Mouse (Mus musculus): ENCODE measurements around the gene Traf3. TPM values are rescaled to one million over a fixed set of nuclear protein-coding genes. Genes with fewer than 3 reads are reported as not detected.

Gene Traf3
- polyA plus RNA-seq, 1 experiment from 2014 or later = 10.8 TPM

DNA sequence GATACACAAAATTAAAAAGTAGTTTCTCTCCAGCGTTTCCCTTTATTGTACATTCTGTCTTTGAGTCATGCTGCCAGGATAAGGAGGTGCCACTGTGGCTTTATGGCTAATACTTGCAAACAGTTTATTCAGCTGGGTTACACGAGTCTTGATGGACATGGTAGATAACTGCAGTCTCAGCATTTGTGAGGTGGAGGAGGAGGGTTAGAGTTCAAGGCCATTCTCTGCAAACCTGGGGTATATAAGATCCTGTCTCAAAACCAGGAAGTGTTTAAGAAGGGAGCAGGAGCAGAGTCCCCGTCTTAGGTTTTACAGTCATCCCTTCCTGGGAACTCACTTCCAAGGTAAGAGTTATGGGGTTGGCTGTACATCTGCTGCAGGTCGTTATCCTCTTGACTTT, 30.4 kb downstream of the Traf3 start:
- Histone ChIP-seq H3K4me2 (ENCODE audit: low read depth, severe bottlenecking) (no peak overlapping the region), H3K9ac (ENCODE audit: low read length) (no peak overlapping the region), H3K4me3 (ENCODE audit: low read depth, low read length) (no peak overlapping the region), H3K27me3 (ENCODE audit: control insufficient read depth, insufficient read depth, low read length) (no peaks in the 10 kb centered on the region), H3K4me1 (ENCODE audit: control insufficient read depth, insufficient read depth, low read length) (peaks cover 4% of the 10 kb centered on the region; the same call in 1 of the 2 replicates), H3K9me3 (ENCODE audit: control insufficient read depth, low read length) (no peaks in the 10 kb centered on the region), H3K36me3 (ENCODE audit: control insufficient read depth, insufficient read depth, low read length) (no peaks in the 10 kb centered on the region), H3K27ac (replicated peaks; ENCODE audit: low read depth, low read length) (no peak overlapping the region)
- DNase-seq (ENCODE audit: low spot score) (no peak), ATAC-seq (ENCODE audit: insufficient number of reproducible peaks, low FRiP score, low TSS enrichment, low read depth) (no peak)
- WGBS = 81% methylated on average over 4 of the region's 4 CpGs

GRCm38 (mm10) chr12:111203076-111203475, 36.9 kb downstream of the Traf3 start:
- H3K27me3 ChIP-seq (ENCODE audit: control insufficient read depth, insufficient read depth, low read length) = no peaks in the 10 kb centered on the region
- H3K4me2 ChIP-seq (ENCODE audit: low read depth, severe bottlenecking) = no peak overlapping the region
- H3K36me3 ChIP-seq (ENCODE audit: control insufficient read depth, insufficient read depth, low read length) = no peaks in the 10 kb centered on the region
- no peaks in the 10 kb centered on the region for H3K9me3 ChIP-seq (ENCODE audit: control insufficient read depth, low read length)
- 0 out of 2 replicates have a peak, but pooled peaks cover 5% of the 10 kb centered on the region for H3K4me1 ChIP-seq (ENCODE audit: control insufficient read depth, insufficient read depth, low read length)
- H3K27ac ChIP-seq (replicated peaks; ENCODE audit: low read depth, low read length) = no peak overlapping the region
- no peak for ATAC-seq (ENCODE audit: insufficient number of reproducible peaks, low FRiP score, low TSS enrichment, low read depth)
- WGBS = 68% methylated on average over 10 of the region's 10 CpGs
- peak; percentile 33 for DNase-seq (ENCODE audit: low spot score)
- H3K9ac ChIP-seq (ENCODE audit: low read length) = no peak overlapping the region
- no peak overlapping the region for H3K4me3 ChIP-seq (ENCODE audit: low read depth, low read length)

DNA sequence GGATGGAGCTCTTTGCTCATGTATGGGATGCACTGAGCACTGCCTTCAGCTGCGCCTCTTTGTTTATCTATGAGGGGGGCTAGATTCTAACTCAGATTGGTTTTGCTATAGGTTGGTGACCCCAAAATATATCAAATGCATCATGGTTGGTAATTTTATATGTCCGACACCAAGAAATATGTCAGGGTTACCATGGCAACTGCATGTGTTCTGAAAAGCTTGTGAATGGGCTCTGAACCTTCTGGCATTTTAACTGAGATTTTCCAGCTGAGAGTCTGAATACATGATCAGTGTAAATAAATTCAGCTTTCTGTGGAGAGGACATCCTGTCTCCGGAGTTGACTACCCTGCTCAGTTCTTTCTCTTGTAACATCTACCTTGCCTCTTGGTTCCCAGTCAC, 37.8 kb downstream of the Traf3 start:
- no peak overlapping the region for H3K4me3 ChIP-seq (ENCODE audit: low read depth, low read length)
- H3K4me1 ChIP-seq (ENCODE audit: control insufficient read depth, insufficient read depth, low read length) = 0 out of 2 replicates have a peak, but pooled peaks cover 5% of the 10 kb centered on the region
- H3K27me3 ChIP-seq (ENCODE audit: control insufficient read depth, insufficient read depth, low read length) = no peaks in the 10 kb centered on the region
- H3K4me2 ChIP-seq (ENCODE audit: low read depth, severe bottlenecking) = no peak overlapping the region
- H3K9ac ChIP-seq (ENCODE audit: low read length) = no peak overlapping the region
- H3K27ac ChIP-seq (replicated peaks; ENCODE audit: low read depth, low read length) = no peak overlapping the region
- H3K36me3 ChIP-seq (ENCODE audit: control insufficient read depth, insufficient read depth, low read length) = no peaks in the 10 kb centered on the region
- no peaks in the 10 kb centered on the region for H3K9me3 ChIP-seq (ENCODE audit: control insufficient read depth, low read length)
- ATAC-seq (ENCODE audit: insufficient number of reproducible peaks, low FRiP score, low TSS enrichment, low read depth) (no peak), DNase-seq (ENCODE audit: low spot score) (no peak)
- WGBS = 89% methylated on average over 3 of the region's 3 CpGs

DNA sequence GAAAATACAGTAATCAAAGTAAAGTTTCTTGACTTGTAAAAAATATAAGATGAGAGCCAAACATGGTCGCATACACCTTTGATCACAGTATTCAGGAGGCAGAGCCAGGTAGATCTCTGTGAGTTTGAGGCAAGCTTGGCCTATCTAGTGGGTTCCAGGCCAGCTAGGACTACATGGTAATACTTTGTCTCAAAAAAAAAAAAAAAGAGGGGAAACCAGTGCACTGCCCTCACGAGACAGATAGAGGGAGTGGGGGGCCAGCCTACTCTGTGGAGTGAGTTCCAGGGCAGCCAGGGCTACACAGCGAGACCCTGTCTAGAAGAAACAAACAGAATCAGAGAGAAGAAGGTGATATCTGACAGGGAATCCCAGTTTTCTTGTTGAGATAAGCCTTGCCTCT, 41.5 kb downstream of the Traf3 start:
- ATAC-seq (ENCODE audit: insufficient number of reproducible peaks, low FRiP score, low TSS enrichment, low read depth) (no peak), DNase-seq (ENCODE audit: low spot score) (no peak)
- Histone ChIP-seq H3K27me3 (ENCODE audit: control insufficient read depth, insufficient read depth, low read length) (no peaks in the 10 kb centered on the region), H3K4me1 (ENCODE audit: control insufficient read depth, insufficient read depth, low read length) (0 out of 2 replicates have a peak, but pooled peaks cover 5% of the 10 kb centered on the region), H3K4me2 (ENCODE audit: low read depth, severe bottlenecking) (no peak overlapping the region), H3K36me3 (ENCODE audit: control insufficient read depth, insufficient read depth, low read length) (no peaks in the 10 kb centered on the region), H3K4me3 (ENCODE audit: low read depth, low read length) (no peak overlapping the region), H3K9ac (ENCODE audit: low read length) (no peak overlapping the region), H3K9me3 (ENCODE audit: control insufficient read depth, low read length) (no peaks in the 10 kb centered on the region), H3K27ac (replicated peaks; ENCODE audit: low read depth, low read length) (no peak overlapping the region)
- WGBS = 85% methylated on average over 3 of the region's 3 CpGs

GRCm38 (mm10) chr12:111211729-111212128, 45.6 kb downstream of the Traf3 start:
- WGBS = 83% methylated on average over 5 of the region's 5 CpGs
- H3K27ac ChIP-seq (replicated peaks; ENCODE audit: low read depth, low read length) = no peak overlapping the region
- no peak for ATAC-seq (ENCODE audit: insufficient number of reproducible peaks, low FRiP score, low TSS enrichment, low read depth)
- H3K4me3 ChIP-seq (ENCODE audit: low read depth, low read length) = no peak overlapping the region
- no peak for DNase-seq (ENCODE audit: low spot score)
- H3K4me1 ChIP-seq (ENCODE audit: control insufficient read depth, insufficient read depth, low read length) = no peaks in the 10 kb centered on the region
- no peaks in the 10 kb centered on the region for H3K27me3 ChIP-seq (ENCODE audit: control insufficient read depth, insufficient read depth, low read length)
- no peak overlapping the region for H3K9ac ChIP-seq (ENCODE audit: low read length)
- H3K4me2 ChIP-seq (ENCODE audit: low read depth, severe bottlenecking) = no peak overlapping the region
- no peaks in the 10 kb centered on the region for H3K36me3 ChIP-seq (ENCODE audit: control insufficient read depth, insufficient read depth, low read length)
- H3K9me3 ChIP-seq (ENCODE audit: control insufficient read depth, low read length) = no peaks in the 10 kb centered on the region

- WGBS = 94% methylated on average over 6 of the region's 6 CpGs
- no peaks in the 10 kb centered on the region for H3K27me3 ChIP-seq (ENCODE audit: control insufficient read depth, insufficient read depth, low read length)
These were observed 52.7 kb downstream of the Traf3 start for GRCm38 (mm10) chr12:111218867-111219266.

GRCm38 (mm10) chr12:111225197-111225780, 59.1 kb downstream of the Traf3 start:
- Histone ChIP-seq H3K4me2 (ENCODE audit: low read depth, severe bottlenecking) (no peak overlapping the region), H3K36me3 (ENCODE audit: control insufficient read depth, insufficient read depth, low read length) (peaks cover 12% of the 10 kb centered on the region; the same call in 1 of the 2 replicates), H3K27ac (replicated peaks; ENCODE audit: low read depth, low read length) (no peak overlapping the region), H3K4me3 (ENCODE audit: low read depth, low read length) (no peak overlapping the region), H3K9me3 (ENCODE audit: control insufficient read depth, low read length) (no peaks in the 10 kb centered on the region; the same call in 1 of the 2 replicates), H3K27me3 (ENCODE audit: control insufficient read depth, insufficient read depth, low read length) (no peaks in the 10 kb centered on the region), H3K9ac (ENCODE audit: low read length) (no peak overlapping the region), H3K4me1 (ENCODE audit: control insufficient read depth, insufficient read depth, low read length) (no peaks in the 10 kb centered on the region)
- DNase-seq (ENCODE audit: low spot score) = no peak
- ATAC-seq (ENCODE audit: insufficient number of reproducible peaks, low FRiP score, low TSS enrichment, low read depth) = no peak; the same call in 1 of the 2 replicates
- WGBS = 80% methylated on average over 10 of the region's 10 CpGs

More at GRCm38 (mm10) chr12:111218867-111219266, 52.7 kb downstream of the Traf3 start:
- H3K4me2 ChIP-seq (ENCODE audit: low read depth, severe bottlenecking) = no peak overlapping the region
- DNase-seq (ENCODE audit: low spot score) (no peak), ATAC-seq (ENCODE audit: insufficient number of reproducible peaks, low FRiP score, low TSS enrichment, low read depth) (no peak)
- no peak overlapping the region for H3K9ac ChIP-seq (ENCODE audit: low read length)
- H3K4me3 ChIP-seq (ENCODE audit: low read depth, low read length) = no peak overlapping the region
- H3K4me1 ChIP-seq (ENCODE audit: control insufficient read depth, insufficient read depth, low read length) = no peaks in the 10 kb centered on the region
- H3K27ac ChIP-seq (replicated peaks; ENCODE audit: low read depth, low read length) = no peak overlapping the region
- H3K9me3 ChIP-seq (ENCODE audit: control insufficient read depth, low read length) = no peaks in the 10 kb centered on the region; the same call in 1 of the 2 replicates
- peaks cover 9% of the 10 kb centered on the region; the same call in 1 of the 2 replicates for H3K36me3 ChIP-seq (ENCODE audit: control insufficient read depth, insufficient read depth, low read length)

GRCm38 (mm10) chr12:111227410-111227809, 61.2 kb downstream of the Traf3 start:
- Histone ChIP-seq H3K4me3 (ENCODE audit: low read depth, low read length) (no peak overlapping the region), H3K4me1 (ENCODE audit: control insufficient read depth, insufficient read depth, low read length) (no peaks in the 10 kb centered on the region), H3K9ac (ENCODE audit: low read length) (no peak overlapping the region), H3K4me2 (ENCODE audit: low read depth, severe bottlenecking) (no peak overlapping the region), H3K27me3 (ENCODE audit: control insufficient read depth, insufficient read depth, low read length) (no peaks in the 10 kb centered on the region), H3K27ac (replicated peaks; ENCODE audit: low read depth, low read length) (no peak overlapping the region), H3K9me3 (ENCODE audit: control insufficient read depth, low read length) (no peaks in the 10 kb centered on the region), H3K36me3 (ENCODE audit: control insufficient read depth, insufficient read depth, low read length) (peaks cover 4% of the 10 kb centered on the region; the same call in 1 of the 2 replicates)
- 81% methylated on average over 4 of the region's 4 CpGs for WGBS
- DNase-seq (ENCODE audit: low spot score) (no peak), ATAC-seq (ENCODE audit: insufficient number of reproducible peaks, low FRiP score, low TSS enrichment, low read depth) (no peak)

DNA sequence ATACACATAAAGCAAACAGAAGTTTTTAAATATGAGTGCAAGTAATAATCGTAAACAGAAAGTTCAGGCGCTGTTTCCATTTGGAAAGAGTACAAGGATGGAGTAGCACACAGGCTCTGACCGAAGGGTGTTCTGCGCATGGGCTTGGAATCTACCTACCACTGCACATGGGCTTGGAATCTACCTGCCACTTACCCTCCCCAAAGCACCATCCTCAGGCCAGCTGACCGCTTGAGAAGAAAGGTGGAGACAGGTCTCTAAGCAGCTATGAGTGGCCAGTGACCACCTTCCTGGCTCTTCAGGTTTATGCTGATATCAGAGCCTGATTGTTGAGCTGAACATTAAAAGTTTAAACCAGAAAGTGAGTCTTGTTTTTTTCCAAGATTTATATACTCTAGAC, 62.3 kb downstream of the Traf3 start:
- WGBS = 91% methylated on average over 5 of the region's 5 CpGs
- Histone ChIP-seq H3K4me2 (ENCODE audit: low read depth, severe bottlenecking) (no peak overlapping the region), H3K27me3 (ENCODE audit: control insufficient read depth, insufficient read depth, low read length) (no peaks in the 10 kb centered on the region), H3K9me3 (ENCODE audit: control insufficient read depth, low read length) (no peaks in the 10 kb centered on the region), H3K27ac (replicated peaks; ENCODE audit: low read depth, low read length) (no peak overlapping the region), H3K36me3 (ENCODE audit: control insufficient read depth, insufficient read depth, low read length) (0 out of 2 replicates have a peak, but pooled peaks cover 2% of the 10 kb centered on the region), H3K4me1 (ENCODE audit: control insufficient read depth, insufficient read depth, low read length) (no peaks in the 10 kb centered on the region), H3K9ac (ENCODE audit: low read length) (no peak overlapping the region), H3K4me3 (ENCODE audit: low read depth, low read length) (no peak overlapping the region)
- DNase-seq (ENCODE audit: low spot score) (no peak), ATAC-seq (ENCODE audit: insufficient number of reproducible peaks, low FRiP score, low TSS enrichment, low read depth) (no peak)
